Mouse (Mus musculus): ENCODE data around the gene Nprl3.

GRCm38 (mm10) chr11:32244064-32244463, 23.4 kb downstream of the Nprl3 start:
- TF ChIP-seq CTCF (IDR thresholded peaks at IDR 0.05), result no peak
- no peak for TF ChIP-seq EP300 (IDR thresholded peaks at IDR 0.05; ENCODE audit: insufficient read depth, low read depth, low read length)
- no peak for TF ChIP-seq POLR2A (IDR thresholded peaks at IDR 0.05; ENCODE audit: insufficient read depth, low read depth, low read length)
